Mouse (Mus musculus) common myeloid progenitor, adult 5-6 weeks (primary cell): ENCODE results near the gene Mospd3. TPM values are rescaled to one million over a fixed set of nuclear protein-coding genes. Genes with fewer than 3 reads are reported as not detected.

Experiments used
- total RNA-seq: library from RNA; stranded (forward); fragments of 200-1000, 187-1606 nt; gene quantifications from 2 replicates; pipeline ENCODE4 v1.2.3, GENCODE M21; 2017

Mospd3 gene
- total RNA-seq, 1 experiment from 2014 or later: 24.0 TPM

Other genes starting within 250 kb of the Mospd3 start
- 0.10 and 0.37 TPM in 2 replicates for gene Zan, start 124.0 kb downstream of the Mospd3 start, total RNA-seq
- gene Pop7, start 98.5 kb downstream of the Mospd3 start, total RNA-seq: 21.6 and 38.0 TPM in 2 replicates
- gene Gigyf1, start 82.5 kb downstream of the Mospd3 start, total RNA-seq: 6.7 and 12.5 TPM in 2 replicates
- gene Epo, start 67.8 kb downstream of the Mospd3 start, total RNA-seq: not detected in 2 replicates
- 190 and 213 TPM in 2 replicates for gene Gnb2, start 67.5 kb downstream of the Mospd3 start, total RNA-seq
- not detected in 2 replicates for gene Actl6b, start 47.5 kb downstream of the Mospd3 start, total RNA-seq
- gene Tfr2, start 31.2 kb downstream of the Mospd3 start, total RNA-seq: 45.3 and 63.4 TPM in 2 replicates
- gene Pcolce, start 12.7 kb upstream of the Mospd3 start, total RNA-seq: not detected in 2 replicates
- not detected in 2 replicates for gene Fbxo24, start 27.9 kb upstream of the Mospd3 start, total RNA-seq
- 17.0 and 33.8 TPM in 2 replicates for gene Lrch4, start 28.1 kb upstream of the Mospd3 start, total RNA-seq
- 6.0 and 6.5 TPM in 2 replicates for gene Gm20605, start 28.1 kb upstream of the Mospd3 start, total RNA-seq
- gene Sap25, start 40.3 kb upstream of the Mospd3 start, total RNA-seq: 5.6 and 9.3 TPM in 2 replicates
- not detected in 2 replicates for gene Irs3, start 44.7 kb upstream of the Mospd3 start, total RNA-seq
- 10.1 and 15.7 TPM in 2 replicates for gene Agfg2, start 83.7 kb upstream of the Mospd3 start, total RNA-seq
- 0.05 TPM in 1 of 2 replicates, not detected in the other for gene Nyap1, start 140.5 kb upstream of the Mospd3 start, total RNA-seq
- gene Tsc22d4, start 144.7 kb upstream of the Mospd3 start, total RNA-seq: 86.7 and 97.2 TPM in 2 replicates
- 13.0 and 21.9 TPM in 2 replicates for gene Ppp1r35, start 177.8 kb upstream of the Mospd3 start, total RNA-seq
- gene Mepce, start 186.6 kb upstream of the Mospd3 start, total RNA-seq: 27.4 and 33.1 TPM in 2 replicates
- 24.1 and 24.3 TPM in 2 replicates for gene Zcwpw1, start 186.7 kb upstream of the Mospd3 start, total RNA-seq
- 0.69 and 2.1 TPM in 2 replicates for gene Pilra, start 235.2 kb upstream of the Mospd3 start, total RNA-seq